Mouse (Mus musculus): ENCODE results near the gene Mdp1. TPM values are rescaled to one million over a fixed set of nuclear protein-coding genes. Genes with fewer than 3 reads are reported as not detected.

Mdp1 gene
- polyA plus RNA-seq, 1 experiment: 50.4 TPM

DNA sequence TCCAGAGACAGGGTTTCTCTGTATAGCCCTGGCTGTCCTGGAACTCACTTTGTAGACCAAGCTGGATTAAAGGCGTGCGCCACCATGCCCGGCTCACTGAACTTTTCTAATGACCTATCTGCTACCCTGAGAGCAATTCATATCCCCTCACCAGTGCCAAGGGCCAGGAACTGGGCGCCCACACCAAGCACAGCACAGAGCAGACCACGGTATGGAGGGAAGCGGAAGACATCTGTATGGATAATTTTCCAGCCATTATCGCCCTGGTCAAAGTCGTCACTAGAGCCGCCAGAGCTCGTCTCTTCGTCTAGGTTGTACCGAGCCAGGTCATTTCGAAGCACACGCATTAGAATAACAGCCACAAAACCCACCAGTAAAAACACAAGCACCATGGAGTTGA lies 19.5 kb downstream of the Mdp1 start:
- no peak for TF ChIP-seq POLR2A (IDR thresholded peaks at IDR 0.05; ENCODE audit: borderline replicate concordance, control insufficient read depth, low read depth, low read length)
- TF ChIP-seq CTCF (IDR thresholded peaks at IDR 0.05; ENCODE audit: control insufficient read depth, insufficient read depth, low read length): no peak
- Histone ChIP-seq H3K4me3 (replicated peaks; ENCODE audit: control insufficient read depth, low read depth, low read length) (no peak overlapping the region), H3K27ac (ENCODE audit: control insufficient read depth, insufficient read depth, low read depth, low read length, poor library complexity) (no peak overlapping the region), H3K4me1 (ENCODE audit: control insufficient read depth, insufficient read depth, low read length) (peaks cover 4% of the 10 kb centered on the region)
- WGBS: 94% methylated on average over 14 of the region's 14 CpGs

DNA sequence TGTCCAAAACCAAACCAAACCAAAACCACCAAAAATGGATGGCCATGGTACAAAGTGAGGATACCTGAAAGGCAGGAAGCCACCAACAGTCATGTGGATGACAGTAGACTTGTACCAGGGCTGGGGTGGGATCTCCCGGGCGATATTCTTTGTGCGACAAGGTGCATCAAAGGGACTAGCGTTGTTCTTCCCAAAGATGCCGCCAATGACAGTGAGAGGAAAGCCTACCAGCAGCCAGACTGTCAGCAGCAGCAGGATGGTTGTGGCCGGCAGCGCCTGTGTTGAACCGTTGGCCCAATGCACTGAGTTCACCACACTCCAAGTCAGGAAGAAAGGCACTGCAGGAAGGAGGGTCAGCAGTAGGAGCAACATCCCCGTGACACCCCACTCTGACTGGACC lies 22.5 kb downstream of the Mdp1 start, which contains the start of gene Gm49378:
Gene Gm49378 (minus strand): TSS at position 101 of the 400 bp plus-strand sequence.
- 94% methylated on average over 9 of the region's 9 CpGs for WGBS
- Histone ChIP-seq H3K4me1 (ENCODE audit: control insufficient read depth, insufficient read depth, low read length) (peaks cover 4% of the 10 kb centered on the region), H3K4me3 (replicated peaks; ENCODE audit: control insufficient read depth, low read depth, low read length) (no peak within 1 kb of the TSS), H3K27ac (ENCODE audit: control insufficient read depth, insufficient read depth, low read depth, low read length, poor library complexity) (no peak within 1 kb of the TSS)
- TF ChIP-seq CTCF (IDR thresholded peaks at IDR 0.05; ENCODE audit: control insufficient read depth, insufficient read depth, low read length) (no peak), POLR2A (IDR thresholded peaks at IDR 0.05; ENCODE audit: borderline replicate concordance, control insufficient read depth, low read depth, low read length) (no peak)

DNA sequence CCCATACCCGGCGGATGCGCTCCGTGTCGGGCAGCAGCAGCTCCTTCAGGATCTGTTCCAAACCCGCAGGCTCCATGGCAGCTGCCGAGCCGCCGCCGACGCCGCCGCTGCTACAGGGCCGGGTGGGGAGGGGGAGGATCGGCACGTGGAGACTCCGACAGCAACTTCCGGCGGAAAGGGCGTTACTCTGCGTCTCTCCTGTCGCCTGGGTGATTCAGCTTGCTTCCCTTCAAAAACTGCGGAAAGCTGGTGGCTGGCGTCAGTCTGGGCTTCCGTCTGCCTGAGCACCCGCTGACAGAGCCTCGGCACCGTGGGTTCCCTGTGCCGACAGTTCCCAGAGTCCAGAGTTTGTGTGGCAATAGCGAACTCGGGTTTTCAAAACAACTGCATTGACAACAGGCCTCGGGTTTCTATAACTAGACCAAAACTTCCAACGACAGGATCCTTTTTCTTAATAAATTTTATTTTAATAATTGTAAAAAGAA lies 24.7 kb downstream of the Mdp1 start, which contains the start of gene Ipo4:
Gene Ipo4 (minus strand): TSS at position 435 of the 485 bp plus-strand sequence.
- peak within 1 kb of the TSS; percentile 5; the same call in 1 of the 2 replicates for H3K27ac ChIP-seq (ENCODE audit: control insufficient read depth, insufficient read depth, low read depth, low read length, poor library complexity)
- TF ChIP-seq POLR2A (IDR thresholded peaks at IDR 0.05; ENCODE audit: borderline replicate concordance, control insufficient read depth, low read depth, low read length) (peak; percentile 59; the same call in 1 of the 2 replicates), CTCF (IDR thresholded peaks at IDR 0.05; ENCODE audit: control insufficient read depth, insufficient read depth, low read length) (no peak)
- H3K4me3 ChIP-seq (replicated peaks; ENCODE audit: control insufficient read depth, low read depth, low read length): peak within 1 kb of the TSS; percentile 57
- WGBS: under 1% methylated on average over 33 of the region's 33 CpGs
- H3K4me1 ChIP-seq (ENCODE audit: control insufficient read depth, insufficient read depth, low read length): peaks cover 3% of the 10 kb centered on the region; the same call in 1 of the 2 replicates

DNA sequence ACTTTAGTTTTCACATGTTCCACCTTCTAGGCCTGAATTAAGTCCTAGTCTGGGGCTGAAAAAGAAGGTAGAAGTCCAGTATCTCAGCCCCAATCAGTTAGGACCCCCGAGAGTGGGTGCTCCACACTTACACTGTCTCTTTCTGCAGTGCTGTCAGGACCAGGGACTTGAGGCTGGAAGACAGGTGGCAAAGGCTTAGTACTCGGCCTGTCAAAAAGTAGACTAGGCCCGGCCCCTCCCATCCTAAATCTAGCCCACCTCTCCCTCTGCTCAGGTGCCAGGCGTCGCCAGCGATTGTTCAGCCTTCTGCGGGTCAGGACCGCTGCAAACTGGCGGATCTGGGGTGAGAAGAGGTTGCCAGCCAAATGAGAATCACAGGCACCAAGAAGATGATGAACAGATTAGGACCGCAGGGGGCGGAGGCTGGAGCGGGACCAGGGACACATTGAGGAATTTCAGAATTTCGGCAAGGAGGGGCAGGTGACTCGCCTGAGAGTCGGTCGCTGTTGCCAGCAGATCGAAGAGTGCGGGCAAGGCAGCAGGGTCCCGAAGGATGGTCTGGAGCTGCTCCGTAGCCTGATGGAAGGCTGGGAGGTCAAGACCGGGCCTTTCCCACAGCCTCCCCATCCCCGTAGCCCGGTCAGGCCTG lies 25.3 kb downstream of the Mdp1 start:
- Histone ChIP-seq H3K4me3 (replicated peaks; ENCODE audit: control insufficient read depth, low read depth, low read length) (peak overlapping the region; percentile 57), H3K4me1 (ENCODE audit: control insufficient read depth, insufficient read depth, low read length) (peaks cover 3% of the 10 kb centered on the region; the same call in 1 of the 2 replicates), H3K27ac (ENCODE audit: control insufficient read depth, insufficient read depth, low read depth, low read length, poor library complexity) (peak overlapping the region; percentile 5; the same call in 1 of the 2 replicates)
- no peak for TF ChIP-seq CTCF (IDR thresholded peaks at IDR 0.05; ENCODE audit: control insufficient read depth, insufficient read depth, low read length)
- no peak for TF ChIP-seq POLR2A (IDR thresholded peaks at IDR 0.05; ENCODE audit: borderline replicate concordance, control insufficient read depth, low read depth, low read length)
- 7% methylated on average over 23 of the region's 23 CpGs for WGBS

DNA sequence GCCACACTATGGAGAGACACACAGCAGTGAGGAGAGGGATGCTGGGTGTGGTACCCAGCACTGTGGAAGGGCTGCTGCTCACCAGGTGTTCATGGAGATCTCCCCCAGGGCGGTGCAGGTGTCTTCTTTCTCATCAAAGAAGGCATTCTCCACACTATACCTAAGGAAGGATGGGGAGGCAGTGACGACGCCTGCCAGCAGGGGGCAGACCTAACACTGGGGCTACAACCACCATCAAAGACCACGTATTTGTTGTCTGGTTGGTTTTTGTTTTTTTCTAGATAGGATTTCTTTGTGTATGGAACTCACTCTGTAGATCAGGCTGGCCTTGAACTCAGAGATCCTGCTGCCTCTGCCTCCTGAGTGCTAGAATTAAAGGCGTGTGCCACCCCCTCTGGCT lies 31.0 kb downstream of the Mdp1 start:
- 40% methylated on average over 5 of the region's 5 CpGs for WGBS
- no peaks in the 10 kb centered on the region for H3K4me1 ChIP-seq (ENCODE audit: control insufficient read depth, insufficient read depth, low read length)
- H3K27ac ChIP-seq (ENCODE audit: control insufficient read depth, insufficient read depth, low read depth, low read length, poor library complexity): no peak overlapping the region
- TF ChIP-seq CTCF (IDR thresholded peaks at IDR 0.05; ENCODE audit: control insufficient read depth, insufficient read depth, low read length) (peak; percentile 96), POLR2A (IDR thresholded peaks at IDR 0.05; ENCODE audit: borderline replicate concordance, control insufficient read depth, low read depth, low read length) (no peak)
- H3K4me3 ChIP-seq (replicated peaks; ENCODE audit: control insufficient read depth, low read depth, low read length): no peak overlapping the region

DNA sequence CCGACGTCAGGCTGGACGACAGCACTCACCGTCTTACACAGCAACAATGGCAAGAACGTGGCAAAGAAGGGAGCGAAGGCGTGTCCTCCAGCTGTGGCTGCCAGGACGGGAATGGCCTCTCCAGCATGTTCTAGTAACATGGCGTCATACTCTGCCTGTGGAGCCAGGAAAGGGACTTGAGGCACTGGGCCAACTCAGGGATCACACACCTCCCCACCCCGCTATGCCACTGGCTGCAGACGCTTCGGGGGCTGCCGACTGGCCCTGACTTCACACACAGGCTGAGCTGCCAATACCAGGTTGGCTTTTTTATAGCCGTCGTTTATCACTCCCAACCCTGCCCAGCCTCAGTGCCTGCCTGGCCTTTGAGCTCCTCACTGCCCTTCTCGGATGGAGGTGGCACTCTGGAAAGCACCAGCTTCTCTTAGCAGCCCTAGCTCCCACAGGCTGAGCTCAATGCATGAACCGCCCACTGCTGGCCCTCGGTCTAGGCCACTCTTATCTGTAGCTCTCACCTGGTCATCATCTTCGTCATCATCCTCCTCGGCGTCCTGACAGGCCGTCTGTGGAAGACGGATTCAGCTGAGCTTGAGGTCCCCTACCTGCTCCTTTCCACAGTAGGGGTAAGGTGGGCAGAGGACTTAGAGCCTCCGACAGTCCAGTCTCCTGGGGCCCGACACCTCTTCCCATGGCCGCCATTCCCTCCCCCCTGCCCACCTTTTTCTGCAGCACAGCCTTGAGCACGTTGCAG lies 32.1 kb downstream of the Mdp1 start:
- TF ChIP-seq CTCF (IDR thresholded peaks at IDR 0.05; ENCODE audit: control insufficient read depth, insufficient read depth, low read length): no peak
- TF ChIP-seq POLR2A (IDR thresholded peaks at IDR 0.05; ENCODE audit: borderline replicate concordance, control insufficient read depth, low read depth, low read length): 0 out of 2 replicates have a peak, but pooled peaks have one; percentile 11
- H3K4me3 ChIP-seq (replicated peaks; ENCODE audit: control insufficient read depth, low read depth, low read length): no peak overlapping the region

DNA sequence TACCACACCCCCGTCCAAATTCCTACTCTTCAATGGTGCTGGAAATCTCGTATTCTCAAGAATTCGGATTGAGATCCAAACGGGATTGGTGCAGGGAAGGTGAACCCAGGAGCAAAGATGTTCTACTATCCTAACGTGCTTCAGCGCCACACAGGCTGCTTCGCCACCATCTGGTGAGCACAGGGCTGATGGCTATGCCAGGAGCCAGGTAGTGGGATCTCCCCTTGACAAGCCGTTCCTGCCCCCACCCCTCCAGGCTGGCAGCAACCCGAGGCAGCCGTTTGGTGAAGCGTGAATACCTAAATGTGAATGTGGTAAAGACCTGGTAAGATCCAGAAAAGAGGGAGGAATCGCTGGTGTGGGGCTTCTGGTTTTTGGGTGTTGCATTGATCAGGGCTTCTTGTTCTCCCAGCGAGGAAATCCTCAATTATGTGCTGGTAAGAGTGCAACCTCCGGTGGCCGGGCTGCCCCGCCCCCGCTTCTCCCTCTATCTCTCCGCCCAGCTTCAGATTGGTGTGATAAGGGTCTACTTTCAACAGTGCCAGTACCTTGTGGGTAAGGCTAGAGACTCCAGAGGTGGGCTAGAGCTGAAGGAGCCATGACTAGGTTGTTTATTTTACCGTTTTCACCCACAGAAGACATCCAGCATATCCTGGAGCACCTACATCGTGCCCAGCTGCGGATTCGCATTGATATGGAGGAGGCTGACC lies 41.7 kb downstream of the Mdp1 start:
- H3K27ac ChIP-seq (ENCODE audit: control insufficient read depth, insufficient read depth, low read depth, low read length, poor library complexity): peak overlapping the region; percentile 20

More for the DNA sequence above, 32.1 kb downstream of the Mdp1 start:
- Histone ChIP-seq H3K27ac (ENCODE audit: control insufficient read depth, insufficient read depth, low read depth, low read length, poor library complexity) (no peak overlapping the region), H3K4me1 (ENCODE audit: control insufficient read depth, insufficient read depth, low read length) (no peaks in the 10 kb centered on the region)
- 92% methylated on average over 27 of the region's 27 CpGs for WGBS

More for the DNA sequence above, 41.7 kb downstream of the Mdp1 start:
- 14% methylated on average over 22 of the region's 22 CpGs for WGBS
- H3K4me1 ChIP-seq (ENCODE audit: control insufficient read depth, insufficient read depth, low read length): no peaks in the 10 kb centered on the region; the same call in 1 of the 2 replicates
- peak overlapping the region; percentile 61 for H3K4me3 ChIP-seq (replicated peaks; ENCODE audit: control insufficient read depth, low read depth, low read length)
- no peak for TF ChIP-seq CTCF (IDR thresholded peaks at IDR 0.05; ENCODE audit: control insufficient read depth, insufficient read depth, low read length)
- no peak for TF ChIP-seq POLR2A (IDR thresholded peaks at IDR 0.05; ENCODE audit: borderline replicate concordance, control insufficient read depth, low read depth, low read length)
